Mouse (Mus musculus) kidney, adult 2 months (tissue): ENCODE results near the gene Tmco1. TPM values are rescaled to one million over a fixed set of nuclear protein-coding genes. Genes with fewer than 3 reads are reported as not detected.

Source experiments
- DNase-seq: peaks from one replicate; pipeline ENCODE4 v3.0.0; 2021
- H3K27ac ChIP-seq: fragments of 200-500 bp; 2 replicates; pipeline ENCODE4 v1.5.1; 2012; ENCODE audit warnings: low read depth, low read length, control low read depth, inconsistent platforms; ENCODE audit not compliant: insufficient read depth
- H3K27me3 ChIP-seq: fragments of 200-500 bp; replicated peaks from 2 replicates; pipeline ENCODE4 v1.6.1; 2012; ENCODE audit warnings: mild to moderate bottlenecking, moderate library complexity, low read length, inconsistent platforms; ENCODE audit not compliant: control insufficient read depth, insufficient read depth
- H3K36me3 ChIP-seq: fragments of 200-500 bp; 2 replicates; pipeline ENCODE4 v1.6.1; 2012; ENCODE audit warnings: mild to moderate bottlenecking, moderate library complexity, low read length, inconsistent platforms; ENCODE audit not compliant: control insufficient read depth, insufficient read depth
- H3K4me1 ChIP-seq: fragments of 200-500 bp; 2 replicates; pipeline ENCODE4 v1.6.1; 2011; ENCODE audit warnings: low read length; ENCODE audit not compliant: control insufficient read depth, insufficient read depth
- H3K4me3 ChIP-seq: fragments of 200-500 bp; 2 replicates; pipeline ENCODE4 v1.5.1; 2011; ENCODE audit warnings: mild to moderate bottlenecking, low read depth, low read length, control low read depth; ENCODE audit not compliant: insufficient read depth
- CTCF ChIP-seq: fragments of 200-500 bp; conservative IDR thresholded peaks from 2 replicates; pipeline ENCODE4 v1.5.1; 2011; ENCODE audit warnings: low read depth, mild to moderate bottlenecking, control low read depth, low read length, moderate library complexity, mixed read lengths; ENCODE audit not compliant: insufficient read depth, insufficient read length
- POLR2A ChIP-seq: fragments of 200-500 bp; IDR thresholded peaks from one replicate; pipeline ENCODE4 v1.6.1; 2011; ENCODE audit warnings: low read depth, low read length, control low read depth
- WGBS: fragments of 180-500 bp; shearing (Covaris S2); methylation state at CpG from one replicate; pipeline ENCODE4 v1.1.7; 2018; 5-methylcytosine and 5-hydroxymethylcytosine counted together
- polyA plus RNA-seq: library from polyadenylated mRNA; depleted of rRNA; stranded (reverse); fragments of >200 nt; gene quantifications from 2 replicates; pipeline ENCODE4 v1.2.3, GENCODE M21; 2012

Gene Tmco1
- polyA plus RNA-seq, 1 experiment = 127 TPM

GRCm38 (mm10) chr1:167284837-167285319 is 23.3 kb upstream of the Tmco1 start:
- peak; percentile 18 for TF ChIP-seq POLR2A
- no peak for TF ChIP-seq CTCF
- H3K27me3 ChIP-seq = no peaks in the 10 kb centered on the region; the same call in 1 of the 2 replicates
- 0 out of 2 replicates have a peak, but pooled peaks cover 4% of the 10 kb centered on the region for H3K4me1 ChIP-seq
- WGBS = 1% methylated on average over 51 of the region's 51 CpGs
- no peaks in the 10 kb centered on the region for H3K36me3 ChIP-seq
- H3K27ac ChIP-seq = 0 out of 2 replicates have a peak overlapping the region, but pooled peaks have one; percentile 26
- peak overlapping the region; percentile 97 for H3K4me3 ChIP-seq
- DNase-seq = peak; percentile 92

DNA sequence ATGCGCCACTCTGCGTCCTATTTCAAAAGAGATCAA is 23.0 kb upstream of the Tmco1 start, which contains the start of gene Uck2:
Gene Uck2 (minus strand): TSS at position 1 of the 36 bp plus-strand sequence.
- WGBS = 0% methylated on average over 2 of the region's 2 CpGs
- H3K36me3 ChIP-seq = no peaks in the 10 kb centered on the region
- no peak for TF ChIP-seq POLR2A
- TF ChIP-seq CTCF = no peak
- H3K4me1 ChIP-seq = 0 out of 2 replicates have a peak, but pooled peaks cover 4% of the 10 kb centered on the region
- no peaks in the 10 kb centered on the region; the same call in 1 of the 2 replicates for H3K27me3 ChIP-seq
- DNase-seq = no peak
- H3K4me3 ChIP-seq = peak within 1 kb of the TSS; percentile 97
- H3K27ac ChIP-seq = 0 out of 2 replicates have a peak within 1 kb of the TSS, but pooled peaks have one; percentile 26

DNA sequence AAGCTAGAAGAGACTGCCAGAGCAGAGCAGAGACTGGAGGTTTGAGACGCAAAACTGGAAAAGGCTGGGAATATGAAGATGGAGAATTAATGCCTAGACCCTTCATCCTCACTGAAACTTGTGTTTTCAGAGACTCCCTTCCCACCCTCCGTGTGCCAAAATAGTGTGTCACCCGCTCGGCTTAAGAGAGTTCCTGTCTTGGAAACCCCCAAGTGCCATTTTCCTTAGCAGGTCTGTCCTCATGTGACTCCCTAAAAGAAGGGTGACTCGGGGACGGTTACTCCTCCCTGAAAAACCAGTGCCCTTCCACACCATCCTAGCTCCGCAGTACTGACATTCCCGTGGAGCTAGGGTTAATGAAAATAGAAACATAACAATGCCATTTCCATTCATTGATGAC is 22.8 kb upstream of the Tmco1 start:
- WGBS = 4% methylated on average over 8 of the region's 8 CpGs

GRCm38 (mm10) chr1:167287156-167287555 is 21.0 kb upstream of the Tmco1 start:
- H3K27me3 ChIP-seq = no peaks in the 10 kb centered on the region; the same call in 1 of the 2 replicates
- H3K27ac ChIP-seq = no peak overlapping the region
- WGBS = 89% methylated on average over 5 of the region's 5 CpGs
- 0 out of 2 replicates have a peak, but pooled peaks cover 4% of the 10 kb centered on the region for H3K4me1 ChIP-seq
- TF ChIP-seq POLR2A (no peak), CTCF (no peak)
- DNase-seq = no peak
- no peaks in the 10 kb centered on the region for H3K36me3 ChIP-seq
- H3K4me3 ChIP-seq = no peak overlapping the region

More for the DNA sequence above, 22.8 kb upstream of the Tmco1 start:
- Histone ChIP-seq H3K36me3 (no peaks in the 10 kb centered on the region), H3K4me3 (peak overlapping the region; percentile 97), H3K4me1 (0 out of 2 replicates have a peak, but pooled peaks cover 4% of the 10 kb centered on the region), H3K27me3 (no peaks in the 10 kb centered on the region; the same call in 1 of the 2 replicates), H3K27ac (no peak overlapping the region)
- TF ChIP-seq POLR2A (no peak), CTCF (no peak)
- no peak for DNase-seq

DNA sequence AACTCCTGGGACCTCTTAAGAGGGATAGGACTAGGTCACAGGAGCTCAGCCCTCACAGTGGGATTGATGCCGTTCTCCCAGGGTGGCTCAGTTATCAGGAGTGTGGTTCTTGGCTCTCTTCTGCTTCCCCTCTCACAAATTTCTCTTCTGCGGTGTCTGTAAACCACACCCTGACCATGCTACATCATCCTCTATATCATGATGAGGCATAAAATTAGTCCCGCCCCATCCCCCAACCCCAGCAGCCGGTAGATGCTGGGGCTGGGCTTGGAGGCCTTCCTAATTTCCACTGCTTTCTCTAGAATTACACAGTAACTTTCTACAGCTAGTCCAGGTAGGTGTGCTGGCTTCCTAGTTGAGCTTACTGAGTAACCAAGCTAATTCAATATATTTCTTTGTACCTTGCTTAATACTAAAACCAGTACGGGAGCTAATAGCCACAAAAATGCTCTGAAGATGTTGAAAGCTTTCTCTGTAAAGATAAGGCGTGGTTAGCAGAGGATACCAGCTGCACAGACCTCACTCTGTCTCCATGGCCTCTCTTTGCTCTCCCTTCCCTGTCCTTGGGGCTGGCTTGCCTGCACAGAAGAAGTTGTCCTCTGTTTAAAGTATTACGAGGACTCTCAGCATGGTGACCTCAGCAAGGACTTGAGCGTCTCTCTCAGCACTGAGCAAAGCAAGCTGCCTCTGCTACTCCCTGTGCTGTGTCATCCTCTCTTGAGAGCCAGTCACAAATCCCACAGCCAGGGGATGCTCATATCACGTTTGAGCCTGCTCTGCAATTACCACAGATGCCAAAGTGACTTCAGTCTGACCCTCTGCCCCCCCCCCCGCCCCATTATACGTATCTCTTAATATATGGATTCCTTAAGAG is 19.3 kb upstream of the Tmco1 start:
- 0 out of 2 replicates have a peak, but pooled peaks cover 4% of the 10 kb centered on the region for H3K4me1 ChIP-seq
- no peak for TF ChIP-seq CTCF
- TF ChIP-seq POLR2A = no peak
- DNase-seq = peak; percentile 29
- no peaks in the 10 kb centered on the region; the same call in 1 of the 2 replicates for H3K27me3 ChIP-seq
- H3K4me3 ChIP-seq = no peak overlapping the region
- 52% methylated on average over 11 of the region's 11 CpGs for WGBS
- H3K36me3 ChIP-seq = no peaks in the 10 kb centered on the region
- H3K27ac ChIP-seq = no peak overlapping the region

DNA sequence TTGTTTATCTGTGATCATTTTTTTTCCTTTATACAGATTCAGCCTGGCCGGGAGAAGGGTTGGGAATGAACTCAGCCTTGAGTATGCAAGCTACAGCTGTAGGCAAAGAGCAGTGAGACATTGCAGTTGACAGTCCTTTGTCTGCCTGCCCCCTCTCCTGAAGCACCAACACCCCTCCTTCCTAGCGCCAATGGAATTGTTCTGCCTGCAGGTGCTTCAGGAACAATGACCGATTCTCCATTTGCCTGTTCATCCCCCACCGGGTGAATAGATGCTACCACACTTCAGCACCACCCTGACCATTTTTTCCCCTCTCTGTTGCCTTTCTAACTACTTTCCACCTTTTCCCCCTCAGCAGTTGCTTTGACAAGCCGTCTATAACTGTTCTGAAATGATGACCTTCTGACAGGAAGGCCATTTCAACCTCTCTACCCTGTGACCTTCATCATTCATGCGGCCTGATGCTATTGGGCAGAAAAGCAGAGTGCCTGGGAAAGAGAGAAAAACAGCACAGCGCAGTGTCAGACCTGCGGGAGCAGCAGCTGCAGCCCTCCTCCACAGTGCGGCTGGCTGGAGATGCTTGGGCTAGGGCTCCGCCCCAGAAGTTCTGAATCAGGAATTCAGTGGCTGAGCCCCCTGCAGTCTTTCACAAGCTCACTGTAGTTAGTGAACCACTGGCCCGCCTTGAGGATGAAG is 18.5 kb upstream of the Tmco1 start:
- 30% methylated on average over 11 of the region's 11 CpGs for WGBS
- Histone ChIP-seq H3K27ac (no peak overlapping the region), H3K36me3 (no peaks in the 10 kb centered on the region), H3K4me3 (no peak overlapping the region), H3K27me3 (no peaks in the 10 kb centered on the region; the same call in 1 of the 2 replicates), H3K4me1 (0 out of 2 replicates have a peak, but pooled peaks cover 4% of the 10 kb centered on the region)
- TF ChIP-seq CTCF (no peak), POLR2A (no peak)
- DNase-seq = no peak

DNA sequence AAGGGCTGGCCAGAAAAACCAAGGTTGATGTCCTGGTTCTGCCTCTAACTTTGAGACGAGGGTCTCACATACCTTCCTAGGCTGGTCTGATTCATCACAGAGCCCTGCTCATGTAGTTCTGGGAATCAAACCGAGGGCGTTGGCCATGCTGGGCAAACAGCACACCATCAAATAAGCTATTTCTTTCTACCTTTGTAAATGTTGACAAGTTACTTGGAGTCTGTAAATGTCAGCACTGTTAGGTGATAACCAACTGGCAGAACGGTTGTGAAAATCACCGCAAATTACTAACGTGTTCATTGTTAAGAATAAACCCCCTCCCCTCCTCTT is 17.9 kb upstream of the Tmco1 start:
- no peak for DNase-seq
- TF ChIP-seq CTCF (no peak), POLR2A (no peak)
- Histone ChIP-seq H3K27ac (no peak overlapping the region), H3K36me3 (no peaks in the 10 kb centered on the region), H3K27me3 (no peaks in the 10 kb centered on the region; the same call in 1 of the 2 replicates), H3K4me3 (no peak overlapping the region), H3K4me1 (0 out of 2 replicates have a peak, but pooled peaks cover 3% of the 10 kb centered on the region)
- 52% methylated on average over 6 of the region's 6 CpGs for WGBS
